Mouse (Mus musculus): ENCODE data around the gene Tent4a.

DNA sequence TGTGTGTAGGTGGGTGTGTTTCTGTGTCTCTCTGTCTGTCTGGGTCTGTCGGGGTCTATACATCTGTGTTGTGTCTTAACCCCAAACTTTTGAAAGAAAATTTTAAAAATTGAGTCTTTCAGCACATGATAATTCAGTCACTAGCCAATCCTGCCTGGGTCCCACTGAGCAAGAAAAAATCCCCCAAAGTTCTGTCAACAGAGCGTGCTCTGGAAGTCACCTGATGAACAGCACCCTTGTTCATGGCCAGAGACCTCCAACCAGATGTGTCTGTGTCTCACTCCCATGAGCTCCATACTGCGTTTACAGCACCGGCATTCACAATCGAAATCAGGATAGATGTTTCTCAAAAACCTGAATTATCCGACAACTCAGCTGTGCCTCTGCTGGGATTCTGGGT, 76.0 kb downstream of the Tent4a start:
- TF ChIP-seq CTCF (IDR thresholded peaks at IDR 0.05; ENCODE audit: borderline replicate concordance, insufficient read depth, low read length) (no peak), POLR2A (IDR thresholded peaks at IDR 0.05; ENCODE audit: low read depth, low read length) (no peak)

Data from embryonic fibroblast, embryonic 13.5 days (primary cell).